Mouse (Mus musculus): ENCODE data around the gene Rab11fip5. TPM values are rescaled to one million over a fixed set of nuclear protein-coding genes. Genes with fewer than 3 reads are reported as not detected.
A peak's percentile ranks its signal among the peaks of the same experiment; 100 is the strongest.

Gene Rab11fip5
- polyA plus RNA-seq, 1 experiment from 2014 or later, result 42.1 TPM

DNA sequence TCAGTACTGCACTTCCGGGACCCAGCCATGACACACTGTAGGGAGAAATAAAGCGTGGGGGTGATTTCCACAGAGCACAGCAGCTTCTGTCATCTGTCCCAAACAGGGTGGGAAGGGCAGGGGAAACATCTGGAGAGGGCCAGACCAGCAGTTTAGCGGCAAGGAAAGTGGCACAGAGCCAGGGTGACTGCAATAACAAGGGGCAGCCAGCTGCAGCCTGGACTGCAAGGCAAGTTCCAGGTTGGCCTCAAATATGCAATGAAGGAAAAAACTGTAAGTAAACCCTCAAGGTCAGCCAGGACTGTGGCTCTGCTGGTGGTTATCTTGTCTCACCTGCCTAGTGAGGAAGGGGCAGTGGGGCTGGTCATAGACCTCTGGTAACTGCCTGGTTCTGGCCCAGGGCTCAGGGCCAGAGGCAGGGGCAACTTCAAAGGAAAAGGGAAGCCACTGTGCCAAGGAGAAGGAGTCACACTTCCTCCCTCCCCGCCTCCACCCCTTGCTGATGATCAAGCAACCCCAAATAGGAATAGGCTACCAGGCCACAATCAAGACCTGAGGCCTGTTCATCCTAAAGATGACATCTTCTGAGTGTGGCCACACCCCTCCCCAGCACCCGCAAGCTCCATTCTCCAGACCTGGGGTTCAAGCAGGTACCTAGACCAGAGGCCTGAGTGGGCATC is 5.1 kb downstream of the Rab11fip5 start:
- 39% methylated on average over 5 of the region's 5 CpGs for WGBS
- H3K4me1 ChIP-seq (ENCODE audit: control insufficient read depth, insufficient read depth, low read length), result peaks cover 77% of the 10 kb centered on the region
- H3K9ac ChIP-seq (ENCODE audit: low read length), result peak overlapping the region; percentile 53
- ATAC-seq (replicated peaks; ENCODE audit: extremely low read depth, insufficient read depth, low FRiP score), result peak; percentile 14; the same call in 1 of the 2 replicates
- 0 out of 2 replicates have a peak, but pooled peaks cover 4% of the 10 kb centered on the region for H3K36me3 ChIP-seq (ENCODE audit: control insufficient read depth, insufficient read depth)
- no peaks in the 10 kb centered on the region for H3K9me3 ChIP-seq (replicated peaks; ENCODE audit: control insufficient read depth, low read length)
- no peak overlapping the region for H3K4me3 ChIP-seq (ENCODE audit: low read length)
- H3K4me2 ChIP-seq (ENCODE audit: low read depth, low read length), result peak overlapping the region; percentile 46
- H3K27ac ChIP-seq (ENCODE audit: low read length), result peak overlapping the region; percentile 85
- no peaks in the 10 kb centered on the region for H3K27me3 ChIP-seq (ENCODE audit: control insufficient read depth, insufficient read depth, low read length)

DNA sequence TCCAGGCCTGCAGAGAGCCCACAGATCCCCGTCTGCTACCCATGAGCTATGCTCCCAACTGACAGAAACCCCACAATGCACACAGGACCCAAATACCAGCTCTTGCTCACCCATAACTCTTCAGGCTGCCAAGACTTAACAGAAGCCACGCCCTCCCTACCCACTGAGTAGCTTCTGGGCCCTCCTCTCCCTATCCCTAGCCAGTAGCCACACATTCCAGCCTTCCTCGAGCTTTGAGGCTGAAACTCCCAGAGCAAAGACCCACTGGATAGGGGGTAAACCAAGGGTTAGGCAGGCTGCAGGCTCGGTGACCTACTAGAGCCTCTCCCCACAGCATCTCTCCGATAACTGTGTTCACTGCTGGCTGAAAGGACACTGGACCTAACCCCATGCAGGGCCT is 5.7 kb downstream of the Rab11fip5 start:
- no peaks in the 10 kb centered on the region for H3K9me3 ChIP-seq (replicated peaks; ENCODE audit: control insufficient read depth, low read length)
- H3K4me1 ChIP-seq (ENCODE audit: control insufficient read depth, insufficient read depth, low read length), result peaks cover 83% of the 10 kb centered on the region
- H3K27me3 ChIP-seq (ENCODE audit: control insufficient read depth, insufficient read depth, low read length), result no peaks in the 10 kb centered on the region
- peak overlapping the region; percentile 46 for H3K4me2 ChIP-seq (ENCODE audit: low read depth, low read length)
- H3K9ac ChIP-seq (ENCODE audit: low read length), result peak overlapping the region; percentile 53; the same call in 1 of the 2 replicates
- 48% methylated on average over 5 of the region's 5 CpGs for WGBS
- H3K27ac ChIP-seq (ENCODE audit: low read length), result peak overlapping the region; percentile 85
- H3K36me3 ChIP-seq (ENCODE audit: control insufficient read depth, insufficient read depth), result 0 out of 2 replicates have a peak, but pooled peaks cover 4% of the 10 kb centered on the region
- H3K4me3 ChIP-seq (ENCODE audit: low read length), result no peak overlapping the region
- no peak for ATAC-seq (replicated peaks; ENCODE audit: extremely low read depth, insufficient read depth, low FRiP score)

DNA sequence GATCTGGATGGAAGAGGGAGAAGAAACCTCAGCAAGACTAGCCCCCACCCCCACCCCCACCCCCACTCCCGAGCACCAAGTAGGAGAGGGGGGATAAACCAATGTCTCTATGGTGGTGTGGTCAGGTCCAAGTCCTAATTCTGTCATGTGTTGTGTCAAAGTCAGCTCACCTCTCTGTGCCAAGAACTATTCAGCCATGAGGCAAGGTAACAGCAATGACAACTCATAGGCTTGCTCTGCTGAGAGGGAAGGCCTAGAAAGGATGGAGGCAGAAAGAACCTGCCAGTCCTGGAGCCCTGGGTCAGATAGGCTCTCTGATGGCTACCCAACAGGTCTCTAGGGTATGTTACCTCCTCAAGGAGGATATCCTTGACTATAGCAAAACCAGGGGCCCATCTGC is 6.3 kb downstream of the Rab11fip5 start:
- 73% methylated on average over 1 of the region's 1 CpGs for WGBS
- no peaks in the 10 kb centered on the region for H3K9me3 ChIP-seq (replicated peaks; ENCODE audit: control insufficient read depth, low read length)
- no peaks in the 10 kb centered on the region for H3K27me3 ChIP-seq (ENCODE audit: control insufficient read depth, insufficient read depth, low read length)
- H3K27ac ChIP-seq (ENCODE audit: low read length), result peak overlapping the region; percentile 85
- peaks cover 86% of the 10 kb centered on the region for H3K4me1 ChIP-seq (ENCODE audit: control insufficient read depth, insufficient read depth, low read length)
- H3K4me3 ChIP-seq (ENCODE audit: low read length), result no peak overlapping the region
- no peak for ATAC-seq (replicated peaks; ENCODE audit: extremely low read depth, insufficient read depth, low FRiP score)
- H3K4me2 ChIP-seq (ENCODE audit: low read depth, low read length), result peak overlapping the region; percentile 46; the same call in 1 of the 2 replicates
- no peak overlapping the region for H3K9ac ChIP-seq (ENCODE audit: low read length)
- 0 out of 2 replicates have a peak, but pooled peaks cover 4% of the 10 kb centered on the region for H3K36me3 ChIP-seq (ENCODE audit: control insufficient read depth, insufficient read depth)

DNA sequence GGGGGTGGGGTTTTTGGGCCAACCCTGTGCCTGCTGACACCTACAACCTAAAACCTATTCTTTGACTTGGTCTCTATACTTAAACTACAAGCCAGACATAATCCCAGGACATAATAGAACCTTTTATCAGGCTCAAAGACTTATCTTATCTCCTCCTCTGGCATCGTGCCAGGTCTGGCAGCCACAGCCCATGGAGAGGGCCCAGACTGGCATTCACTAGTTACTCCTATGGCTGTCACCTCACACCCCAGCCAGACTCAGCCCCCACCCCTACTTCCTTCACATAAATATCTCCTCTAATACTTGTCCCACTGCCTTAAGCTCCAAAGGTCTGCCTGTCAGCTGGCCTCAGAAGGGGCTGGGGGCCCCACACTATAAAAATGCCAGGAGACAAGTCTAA is 8.0 kb downstream of the Rab11fip5 start:
- Histone ChIP-seq H3K4me3 (ENCODE audit: low read length) (no peak overlapping the region), H3K4me2 (ENCODE audit: low read depth, low read length) (peak overlapping the region; percentile 35), H3K9ac (ENCODE audit: low read length) (peak overlapping the region; percentile 52), H3K9me3 (replicated peaks; ENCODE audit: control insufficient read depth, low read length) (no peaks in the 10 kb centered on the region), H3K27me3 (ENCODE audit: control insufficient read depth, insufficient read depth, low read length) (no peaks in the 10 kb centered on the region), H3K36me3 (ENCODE audit: control insufficient read depth, insufficient read depth) (0 out of 2 replicates have a peak, but pooled peaks cover 4% of the 10 kb centered on the region), H3K27ac (ENCODE audit: low read length) (peak overlapping the region; percentile 85), H3K4me1 (ENCODE audit: control insufficient read depth, insufficient read depth, low read length) (peaks cover 88% of the 10 kb centered on the region)
- ATAC-seq (replicated peaks; ENCODE audit: extremely low read depth, insufficient read depth, low FRiP score), result peak; percentile 74
- WGBS, result 13% methylated on average over 1 of the region's 1 CpGs

DNA sequence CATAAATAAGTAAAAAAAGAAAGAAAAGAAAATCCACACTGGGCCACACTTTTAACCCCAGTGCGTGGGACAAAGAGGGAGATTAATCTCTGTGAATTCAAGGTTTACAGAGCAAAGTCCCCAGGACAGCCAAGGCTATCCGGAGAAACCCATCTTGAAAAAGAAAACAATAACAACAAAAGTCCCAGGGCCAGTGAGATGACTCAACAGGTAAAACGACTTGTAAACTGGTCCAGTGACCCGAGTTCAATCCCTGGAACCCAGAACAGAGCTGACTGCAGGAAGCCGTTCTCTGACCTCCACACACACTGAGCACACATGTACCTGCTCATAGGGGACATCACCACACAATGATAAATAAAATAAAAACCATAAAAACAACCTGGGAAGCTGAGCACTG is 10.0 kb downstream of the Rab11fip5 start:
- Histone ChIP-seq H3K4me3 (ENCODE audit: low read length) (no peak overlapping the region), H3K27me3 (ENCODE audit: control insufficient read depth, insufficient read depth, low read length) (no peaks in the 10 kb centered on the region), H3K36me3 (ENCODE audit: control insufficient read depth, insufficient read depth) (0 out of 2 replicates have a peak, but pooled peaks cover 4% of the 10 kb centered on the region), H3K4me2 (ENCODE audit: low read depth, low read length) (no peak overlapping the region), H3K9ac (ENCODE audit: low read length) (no peak overlapping the region; the same call in 1 of the 2 replicates), H3K27ac (ENCODE audit: low read length) (peak overlapping the region; percentile 85), H3K4me1 (ENCODE audit: control insufficient read depth, insufficient read depth, low read length) (peaks cover 70% of the 10 kb centered on the region), H3K9me3 (replicated peaks; ENCODE audit: control insufficient read depth, low read length) (no peaks in the 10 kb centered on the region)
- 73% methylated on average over 5 of the region's 5 CpGs for WGBS
- ATAC-seq (replicated peaks; ENCODE audit: extremely low read depth, insufficient read depth, low FRiP score), result no peak

DNA sequence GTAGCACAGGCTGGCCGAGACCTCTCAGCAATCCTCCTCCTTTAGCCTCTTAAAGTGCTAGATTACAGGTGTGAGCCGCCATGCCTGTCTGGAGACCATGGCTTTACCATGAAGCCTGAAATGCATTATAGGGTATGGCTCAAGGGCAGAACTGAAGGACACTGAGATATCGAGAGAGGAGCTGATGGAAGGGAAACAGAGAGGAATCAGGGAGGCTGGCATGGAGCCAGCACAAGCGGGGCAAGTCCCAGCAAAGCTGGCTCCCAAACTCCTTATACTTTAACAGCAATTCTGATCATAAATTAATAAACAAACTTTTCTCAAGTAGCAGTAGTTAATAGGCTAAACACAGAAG is 10.6 kb downstream of the Rab11fip5 start:
- Histone ChIP-seq H3K36me3 (ENCODE audit: control insufficient read depth, insufficient read depth) (0 out of 2 replicates have a peak, but pooled peaks cover 4% of the 10 kb centered on the region), H3K4me3 (ENCODE audit: low read length) (no peak overlapping the region), H3K4me2 (ENCODE audit: low read depth, low read length) (no peak overlapping the region), H3K4me1 (ENCODE audit: control insufficient read depth, insufficient read depth, low read length) (peaks cover 64% of the 10 kb centered on the region), H3K9ac (ENCODE audit: low read length) (peak overlapping the region; percentile 21; the same call in 1 of the 2 replicates), H3K27me3 (ENCODE audit: control insufficient read depth, insufficient read depth, low read length) (no peaks in the 10 kb centered on the region), H3K27ac (ENCODE audit: low read length) (peak overlapping the region; percentile 85), H3K9me3 (replicated peaks; ENCODE audit: control insufficient read depth, low read length) (no peaks in the 10 kb centered on the region)
- 37% methylated on average over 4 of the region's 4 CpGs for WGBS
- no peak for ATAC-seq (replicated peaks; ENCODE audit: extremely low read depth, insufficient read depth, low FRiP score)

DNA sequence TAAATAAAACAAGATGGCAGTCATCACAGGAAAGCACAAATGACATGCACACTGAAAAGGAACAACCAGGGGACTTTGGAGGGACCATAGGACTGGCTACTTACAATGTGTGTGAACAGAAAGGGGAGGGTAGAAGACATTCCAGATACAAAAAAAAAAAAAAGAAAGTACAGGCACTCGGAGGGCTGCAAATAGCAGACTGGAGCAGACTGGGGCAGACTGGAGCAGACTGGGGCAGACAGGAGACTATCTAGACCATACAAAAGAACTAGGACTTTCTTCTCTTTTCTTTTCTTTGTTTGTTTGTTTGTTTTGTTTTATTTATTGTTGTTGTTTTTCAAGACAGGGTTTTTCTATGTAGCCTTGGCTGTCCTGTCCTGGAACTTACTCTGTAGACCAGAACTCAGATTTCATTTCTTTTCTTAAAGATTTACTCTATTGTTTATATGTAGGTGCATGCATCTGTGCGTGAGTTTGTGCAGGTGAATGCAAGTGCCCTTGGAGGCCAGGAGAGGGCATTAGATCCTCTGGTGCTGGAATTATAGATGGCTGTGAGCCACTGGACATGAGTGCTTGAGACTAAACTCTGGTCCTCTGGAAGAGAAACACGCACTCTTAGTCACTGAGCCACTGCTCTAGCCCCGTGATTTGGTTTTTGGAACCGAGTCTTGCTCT is 11.1 kb downstream of the Rab11fip5 start:
- 0 out of 2 replicates have a peak, but pooled peaks cover 4% of the 10 kb centered on the region for H3K36me3 ChIP-seq (ENCODE audit: control insufficient read depth, insufficient read depth)
- no peak overlapping the region for H3K4me3 ChIP-seq (ENCODE audit: low read length)
- H3K27me3 ChIP-seq (ENCODE audit: control insufficient read depth, insufficient read depth, low read length), result no peaks in the 10 kb centered on the region
- WGBS, result 66% methylated on average over 5 of the region's 5 CpGs
- peaks cover 61% of the 10 kb centered on the region for H3K4me1 ChIP-seq (ENCODE audit: control insufficient read depth, insufficient read depth, low read length)
- no peak overlapping the region for H3K4me2 ChIP-seq (ENCODE audit: low read depth, low read length)
- 0 out of 2 replicates have a peak overlapping the region, but pooled peaks have one; percentile 21 for H3K9ac ChIP-seq (ENCODE audit: low read length)
- no peak for ATAC-seq (replicated peaks; ENCODE audit: extremely low read depth, insufficient read depth, low FRiP score)
- peak overlapping the region; percentile 85 for H3K27ac ChIP-seq (ENCODE audit: low read length)
- no peaks in the 10 kb centered on the region for H3K9me3 ChIP-seq (replicated peaks; ENCODE audit: control insufficient read depth, low read length)

DNA sequence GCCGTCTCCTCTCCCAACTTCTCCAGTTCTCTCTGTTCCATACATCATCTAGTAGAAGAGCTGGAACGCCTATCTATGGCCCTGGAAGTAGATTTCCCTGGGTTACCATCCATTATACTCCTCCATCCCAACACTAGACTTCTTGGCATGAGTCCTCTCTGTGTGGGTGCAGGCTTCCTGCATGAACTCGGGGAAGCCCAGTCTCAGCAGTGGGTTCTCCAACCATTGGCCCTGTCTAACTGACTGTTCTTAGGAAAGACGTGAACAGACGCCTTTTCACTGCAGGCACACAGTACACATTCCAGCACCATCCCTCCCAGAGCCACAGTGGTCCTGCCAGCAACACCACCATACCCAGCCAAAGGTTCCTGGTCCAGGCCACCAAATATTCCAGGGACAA is 11.8 kb downstream of the Rab11fip5 start:
- Histone ChIP-seq H3K4me2 (ENCODE audit: low read depth, low read length) (no peak overlapping the region), H3K4me1 (ENCODE audit: control insufficient read depth, insufficient read depth, low read length) (peaks cover 61% of the 10 kb centered on the region), H3K36me3 (ENCODE audit: control insufficient read depth, insufficient read depth) (0 out of 2 replicates have a peak, but pooled peaks cover 4% of the 10 kb centered on the region), H3K27me3 (ENCODE audit: control insufficient read depth, insufficient read depth, low read length) (no peaks in the 10 kb centered on the region), H3K27ac (ENCODE audit: low read length) (peak overlapping the region; percentile 85), H3K9me3 (replicated peaks; ENCODE audit: control insufficient read depth, low read length) (no peaks in the 10 kb centered on the region), H3K4me3 (ENCODE audit: low read length) (no peak overlapping the region), H3K9ac (ENCODE audit: low read length) (no peak overlapping the region)
- ATAC-seq (replicated peaks; ENCODE audit: extremely low read depth, insufficient read depth, low FRiP score), result no peak
- 67% methylated on average over 5 of the region's 5 CpGs for WGBS

DNA sequence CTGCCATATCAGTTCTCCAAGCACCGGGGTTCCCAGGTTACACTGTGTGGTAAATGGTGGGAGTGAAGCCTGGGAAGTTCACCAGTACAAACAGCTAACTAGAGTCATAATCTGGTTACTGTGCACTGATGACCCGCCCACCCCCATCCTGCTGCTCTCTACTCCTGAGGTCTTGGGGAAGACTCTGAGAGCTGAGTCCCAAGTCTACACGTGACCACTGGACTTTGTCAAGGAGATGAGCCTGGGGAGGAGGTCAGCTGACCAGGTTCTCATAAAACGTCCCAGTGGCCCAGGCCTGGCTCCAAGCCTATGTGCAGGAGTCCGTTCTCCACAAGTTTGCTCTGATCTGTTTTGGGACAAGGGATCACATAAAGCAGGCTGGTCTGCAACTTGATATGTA is 14.1 kb downstream of the Rab11fip5 start:
- Histone ChIP-seq H3K9ac (ENCODE audit: low read length) (no peak overlapping the region), H3K4me2 (ENCODE audit: low read depth, low read length) (no peak overlapping the region), H3K4me3 (ENCODE audit: low read length) (no peak overlapping the region), H3K27me3 (ENCODE audit: control insufficient read depth, insufficient read depth, low read length) (no peaks in the 10 kb centered on the region), H3K9me3 (replicated peaks; ENCODE audit: control insufficient read depth, low read length) (no peaks in the 10 kb centered on the region), H3K4me1 (ENCODE audit: control insufficient read depth, insufficient read depth, low read length) (peaks cover 58% of the 10 kb centered on the region), H3K27ac (ENCODE audit: low read length) (no peak overlapping the region), H3K36me3 (ENCODE audit: control insufficient read depth, insufficient read depth) (0 out of 2 replicates have a peak, but pooled peaks cover 3% of the 10 kb centered on the region)
- 74% methylated on average over 5 of the region's 5 CpGs for WGBS
- ATAC-seq (replicated peaks; ENCODE audit: extremely low read depth, insufficient read depth, low FRiP score), result no peak
